Comparison of ENCODE assay signal across 9 mouse cellular contexts in genomic region chr8:86901972-86902371, GRCm38 (mm10). TPM values are rescaled to one million over a fixed set of nuclear protein-coding genes. Genes with fewer than 3 reads are reported as not detected.
DNase-seq lines count a peak whose midpoint lies in the region; ATAC-seq lines count a peak whose summit lies in the region.
"Had no signal": no experiment of that assay in that cellular context is flagged by ENCODE, and none has a peak within 500 bp of the region (broad histone marks: within the 10 kb centered on the region; RNA-seq: fewer than 3 reads in every experiment).

No protein-coding gene starts in this region.

- no peaks in the 10 kb centered on the region for H3K4me1 ChIP-seq in forebrain, embryonic 12.5 days
- peaks cover 5% of the 10 kb centered on the region for H3K4me1 ChIP-seq in forebrain, embryonic 10.5 days
- H3K4me1 ChIP-seq: embryonic facial prominence, embryonic 12.5 days had no signal

- H3K9ac ChIP-seq in forebrain, embryonic 12.5 days = no peak overlapping the region
- H3K9ac ChIP-seq: embryonic facial prominence, embryonic 12.5 days had no signal

- H3K9me3 ChIP-seq in forebrain, embryonic 12.5 days = no peaks in the 10 kb centered on the region
- no peaks in the 10 kb centered on the region for H3K9me3 ChIP-seq in forebrain, embryonic 10.5 days
- H3K9me3 ChIP-seq: embryonic facial prominence, embryonic 12.5 days had no signal

- H3K36me3 ChIP-seq in forebrain, embryonic 12.5 days (replicated peaks) = no peaks in the 10 kb centered on the region
- H3K36me3 ChIP-seq in forebrain, embryonic 10.5 days (replicated peaks) = no peaks in the 10 kb centered on the region
- H3K36me3 ChIP-seq: embryonic facial prominence, embryonic 12.5 days had no signal

- peaks cover 2% of the 10 kb centered on the region; the same call in 1 of the 2 replicates for H3K27me3 ChIP-seq in forebrain, embryonic 12.5 days
- no peaks in the 10 kb centered on the region for H3K27me3 ChIP-seq in forebrain, embryonic 10.5 days (ENCODE audit: poor library complexity, severe bottlenecking)
- H3K27me3 ChIP-seq: embryonic facial prominence, embryonic 12.5 days had no signal

- intact Hi-C loops in left cerebral cortex, postnatal 14 days (cut with DNase I) = loop anchor here (5.0 kb wide), 3 partner anchors 95 to 315 kb away; no protein-coding TSS in a partner anchor

- WGBS in forebrain, embryonic 12.5 days = 74% methylated on average over 5 of the region's 5 CpGs
- 61% methylated on average over 5 of the region's 5 CpGs for whole genome bisulfite sequencing in forebrain, embryonic 10.5 days

- H3K4me3 ChIP-seq in forebrain, embryonic 12.5 days (replicated peaks) = no peak overlapping the region
- no peak overlapping the region for H3K4me3 ChIP-seq in forebrain, embryonic 10.5 days
- H3K4me3 ChIP-seq: embryonic facial prominence, embryonic 12.5 days had no signal

- ATAC-seq in forebrain, embryonic 12.5 days (ENCODE audit: low FRiP score) = no peak
- ATAC-seq: activated CD4-positive, CD25-positive, alpha-beta regulatory T cell, adult 4 months had no signal

- peak; percentile 86 for DNase-seq in R1 (ENCODE audit: low read depth, low spot score)
- peak; percentile 63 for DNase-seq in gastrocnemius, postnatal 25 days
- DNase-seq in kidney, adult 11 months = peak; percentile 81
- DNase-seq in lung, postnatal 10 days = peak; percentile 78
- DNase-seq in left cerebral cortex, postnatal 14 days (ENCODE audit: low spot score in 2 of 2) = no peak
- no peak for DNase-seq in forebrain, embryonic 10.5 days (ENCODE audit: extremely low spot score, low spot score)

- H3K27ac ChIP-seq in forebrain, embryonic 12.5 days = no peak overlapping the region
- no peak overlapping the region for H3K27ac ChIP-seq in forebrain, embryonic 10.5 days
- H3K27ac ChIP-seq: embryonic facial prominence, embryonic 12.5 days had no signal

- no peak overlapping the region for H3K4me2 ChIP-seq in forebrain, embryonic 12.5 days
- H3K4me2 ChIP-seq: embryonic facial prominence, embryonic 12.5 days had no signal

RNA-seq across cellular contexts. Expression of gene N4bp1, which starts 16.9 kb away (rescaled TPM):
- 10 to 100 TPM; 14.3 to 14.9 TPM for total RNA-seq in gastrocnemius, postnatal 25 days (2021)
- polyA plus RNA-seq in forebrain, embryonic 12.5 days (2016; fragmentation: Nextera tagmentation; extraction: Ambion mirVana) = 12.4 and 12.7 TPM in 2 replicates
- 10 to 100 TPM; 24.8 to 26.3 TPM for total RNA-seq in left cerebral cortex, postnatal 14 days (2021)
- polyA plus RNA-seq in forebrain, embryonic 10.5 days (2016; fragmentation: Nextera tagmentation; extraction: Ambion mirVana) = 9.5 and 10.6 TPM in 2 replicates

Comparison
In these comparisons a context has a peak if more than half of its experiments do, and no peak if none do; other contexts are left out.
1. DNase-seq: peak in R1 (single experiment), gastrocnemius, postnatal 25 days (single experiment), kidney, adult 11 months (single experiment) and lung, postnatal 10 days (single experiment); none in left cerebral cortex, postnatal 14 days (0 of 2) and forebrain, embryonic 10.5 days (single experiment).